Mouse (Mus musculus) limb, embryonic 15.5 days (tissue): ENCODE measurements around the gene Vwa8. TPM values are rescaled to one million over a fixed set of nuclear protein-coding genes. Genes with fewer than 3 reads are reported as not detected.

Source experiments
- ATAC-seq: fragments of 200-750 bp; cut with Nextera tagmentation; 2 replicates; pipeline ENCODE4 v1.8.0; 2017; ENCODE audit warnings: low read depth, moderate TSS enrichment; ENCODE audit not compliant: insufficient number of reproducible peaks, low FRiP score, low TSS enrichment
- H3K27ac ChIP-seq: fragments of 300-500 bp; sonication (generic); 2 replicates; pipeline ENCODE4 v1.5.1; 2015; ENCODE audit warnings: moderate library complexity, mild to moderate bottlenecking, inconsistent platforms
- H3K27me3 ChIP-seq: fragments of 300-500 bp; sonication (generic); 2 replicates; pipeline ENCODE4 v1.6.1; 2015; ENCODE audit warnings: inconsistent platforms
- H3K36me3 ChIP-seq: fragments of 300-500 bp; sonication (generic); 2 replicates; pipeline ENCODE4 v1.6.1; 2015; ENCODE audit warnings: inconsistent platforms
- H3K4me1 ChIP-seq: fragments of 300-500 bp; sonication (generic); 2 replicates; pipeline ENCODE4 v1.6.1; 2015; ENCODE audit warnings: inconsistent platforms
- H3K4me2 ChIP-seq: fragments of 300-500 bp; sonication (generic); 2 replicates; pipeline ENCODE4 v1.6.1; 2015; ENCODE audit warnings: mild to moderate bottlenecking, inconsistent platforms
- H3K4me3 ChIP-seq: fragments of 300-500 bp; sonication (generic); 2 replicates; pipeline ENCODE4 v1.5.1; 2015; ENCODE audit warnings: mild to moderate bottlenecking, inconsistent platforms
- H3K9ac ChIP-seq: fragments of 300-500 bp; sonication (generic); 2 replicates; pipeline ENCODE4 v1.6.1; 2015; ENCODE audit warnings: inconsistent platforms
- H3K9me3 ChIP-seq: fragments of 300-500 bp; sonication (generic); 2 replicates; pipeline ENCODE4 v1.6.1; 2016; ENCODE audit warnings: inconsistent platforms
- WGBS: fragments of 180-500 bp; shearing (Covaris S2); methylation state at CpG from one replicate; pipeline ENCODE4 v1.1.7; 2015; 5-methylcytosine and 5-hydroxymethylcytosine counted together
- polyA plus RNA-seq: library from polyadenylated mRNA; unstranded; fragments of >200 nt; fragmentation: Nextera tagmentation; extraction: Ambion mirVana; gene quantifications from 2 replicates; pipeline ENCODE4 v1.2.1, GENCODE M21; 2015

Vwa8 gene
- polyA plus RNA-seq, 1 experiment from 2014 or later, result 8.9 TPM

DNA sequence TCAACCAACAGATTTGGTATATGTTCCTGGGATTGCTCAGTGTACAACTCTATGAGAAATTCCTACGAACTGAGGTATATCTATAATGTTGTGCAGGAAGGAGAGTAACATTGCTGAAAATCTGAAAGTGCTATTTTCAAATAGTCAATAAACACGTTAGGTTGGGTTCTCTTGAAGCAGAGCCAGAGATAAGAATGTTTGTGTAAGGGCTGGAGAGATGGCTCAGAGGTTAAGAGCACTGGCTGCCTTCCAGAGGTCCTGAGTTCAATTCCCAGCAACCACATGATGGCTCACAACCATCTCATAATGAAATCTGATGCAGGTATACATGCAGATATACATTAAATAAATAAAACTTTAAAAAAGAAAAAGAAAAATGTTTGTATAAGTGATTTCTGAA is 198.3 kb downstream of the Vwa8 start:
- Histone ChIP-seq H3K4me1 (peaks cover 3% of the 10 kb centered on the region; the same call in 1 of the 2 replicates), H3K4me3 (no peak overlapping the region), H3K27ac (no peak overlapping the region), H3K9me3 (no peaks in the 10 kb centered on the region), H3K9ac (no peak overlapping the region), H3K4me2 (no peak overlapping the region), H3K36me3 (no peaks in the 10 kb centered on the region; the same call in 1 of the 2 replicates), H3K27me3 (no peaks in the 10 kb centered on the region)
- WGBS, result 72% methylated on average over 2 of the region's 2 CpGs
- no peak for ATAC-seq

DNA sequence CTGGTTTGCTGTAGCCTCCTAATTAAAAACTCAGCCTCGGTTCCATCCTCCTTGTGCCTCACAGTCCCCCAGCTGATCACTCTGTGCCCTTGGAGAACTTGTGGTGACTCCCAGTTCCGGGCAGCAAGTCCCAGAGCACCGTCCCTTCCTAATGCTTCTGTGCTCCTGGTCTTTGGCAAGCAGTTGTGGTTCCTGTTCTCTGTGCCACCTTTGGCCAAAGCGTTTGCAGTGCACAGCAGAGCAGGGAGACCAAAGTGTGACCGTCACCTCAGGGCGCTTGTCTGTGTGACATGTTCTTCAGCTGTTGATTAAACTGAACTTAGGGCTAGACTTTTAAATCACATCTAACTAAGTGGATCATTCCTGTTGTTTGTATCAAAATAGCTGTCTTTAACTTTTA is 199.1 kb downstream of the Vwa8 start:
- Histone ChIP-seq H3K4me1 (peaks cover 3% of the 10 kb centered on the region; the same call in 1 of the 2 replicates), H3K9ac (no peak overlapping the region), H3K27ac (no peak overlapping the region), H3K4me2 (no peak overlapping the region), H3K4me3 (no peak overlapping the region), H3K27me3 (no peaks in the 10 kb centered on the region), H3K9me3 (no peaks in the 10 kb centered on the region), H3K36me3 (no peaks in the 10 kb centered on the region; the same call in 1 of the 2 replicates)
- no peak for ATAC-seq
- 85% methylated on average over 6 of the region's 6 CpGs for WGBS

DNA sequence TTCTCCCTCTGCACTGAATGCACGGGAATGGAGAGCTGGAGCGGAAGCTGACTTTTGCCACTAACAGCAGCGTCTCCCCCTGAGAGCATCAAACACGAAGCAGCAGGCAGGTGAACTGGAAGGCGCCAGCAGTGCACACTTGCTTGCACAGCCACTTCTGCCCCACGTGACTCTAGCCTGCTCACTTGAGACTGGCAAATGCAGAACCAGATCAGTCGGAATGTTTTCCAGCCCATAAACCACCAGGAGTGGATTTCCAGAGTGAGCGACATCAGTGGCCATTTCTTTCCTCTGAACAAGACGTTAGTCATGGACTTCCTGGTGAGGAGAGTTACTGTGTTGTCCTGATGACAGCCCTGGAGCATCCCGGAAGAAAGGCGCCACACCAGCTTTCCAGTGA is 200.7 kb downstream of the Vwa8 start:
- no peak overlapping the region for H3K27ac ChIP-seq
- H3K4me1 ChIP-seq, result peaks cover 3% of the 10 kb centered on the region; the same call in 1 of the 2 replicates
- no peak overlapping the region for H3K4me2 ChIP-seq
- no peaks in the 10 kb centered on the region; the same call in 1 of the 2 replicates for H3K36me3 ChIP-seq
- ATAC-seq, result no peak
- H3K27me3 ChIP-seq, result no peaks in the 10 kb centered on the region
- 66% methylated on average over 11 of the region's 11 CpGs for WGBS
- H3K9me3 ChIP-seq, result no peaks in the 10 kb centered on the region
- H3K9ac ChIP-seq, result no peak overlapping the region
- H3K4me3 ChIP-seq, result no peak overlapping the region

DNA sequence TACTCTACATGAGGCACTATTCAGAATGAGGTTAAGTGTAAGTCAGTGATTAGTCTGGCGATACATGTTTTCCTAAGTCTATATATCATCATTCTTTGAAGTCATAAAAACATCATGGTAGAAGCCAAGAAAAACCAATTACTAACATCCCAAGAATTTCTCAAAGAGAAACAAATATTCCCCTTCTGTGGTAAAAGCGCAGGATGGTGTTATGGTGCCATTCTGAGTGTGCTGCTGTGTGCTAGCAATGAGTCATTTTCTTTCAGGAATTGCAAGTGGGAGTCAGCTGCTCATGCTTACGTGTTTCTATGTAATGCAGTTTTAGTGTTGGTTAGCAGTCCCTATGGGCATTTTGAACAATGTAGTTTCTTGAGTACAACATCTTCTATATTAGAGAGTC is 216.8 kb downstream of the Vwa8 start:
- WGBS, result 66% methylated on average over 3 of the region's 3 CpGs
- ATAC-seq, result no peak

DNA sequence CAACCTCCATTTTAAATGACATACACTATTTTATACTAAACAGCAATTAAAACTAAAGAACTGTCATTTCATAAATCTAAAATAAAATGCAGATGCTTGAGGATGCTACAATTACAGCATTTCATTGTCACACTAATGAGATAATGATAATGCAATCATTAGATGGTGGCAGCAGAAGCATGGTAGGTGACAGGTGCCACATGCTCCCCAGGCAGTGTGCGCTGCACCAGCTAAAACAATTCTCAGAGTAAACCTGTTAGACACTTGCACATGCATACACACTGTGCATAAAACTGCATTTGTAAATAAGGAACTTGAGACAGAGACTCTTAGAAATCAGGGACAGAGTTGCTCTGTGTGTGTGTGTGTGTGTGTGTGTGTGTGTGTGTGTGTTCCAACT is 220.7 kb downstream of the Vwa8 start:
- no peaks in the 10 kb centered on the region for H3K27me3 ChIP-seq
- H3K9me3 ChIP-seq, result no peaks in the 10 kb centered on the region
- H3K9ac ChIP-seq, result no peak overlapping the region
- no peak overlapping the region for H3K4me3 ChIP-seq
- no peak for ATAC-seq
- no peaks in the 10 kb centered on the region for H3K4me1 ChIP-seq
- H3K4me2 ChIP-seq, result no peak overlapping the region
- no peaks in the 10 kb centered on the region for H3K36me3 ChIP-seq
- WGBS, result 91% methylated on average over 1 of the region's 1 CpGs
- H3K27ac ChIP-seq, result no peak overlapping the region

More for the DNA sequence above, 216.8 kb downstream of the Vwa8 start:
- Histone ChIP-seq H3K9ac (no peak overlapping the region), H3K27me3 (no peaks in the 10 kb centered on the region), H3K4me2 (no peak overlapping the region), H3K4me1 (no peaks in the 10 kb centered on the region), H3K27ac (no peak overlapping the region), H3K9me3 (no peaks in the 10 kb centered on the region), H3K36me3 (0 out of 2 replicates have a peak, but pooled peaks cover 3% of the 10 kb centered on the region), H3K4me3 (no peak overlapping the region)

DNA sequence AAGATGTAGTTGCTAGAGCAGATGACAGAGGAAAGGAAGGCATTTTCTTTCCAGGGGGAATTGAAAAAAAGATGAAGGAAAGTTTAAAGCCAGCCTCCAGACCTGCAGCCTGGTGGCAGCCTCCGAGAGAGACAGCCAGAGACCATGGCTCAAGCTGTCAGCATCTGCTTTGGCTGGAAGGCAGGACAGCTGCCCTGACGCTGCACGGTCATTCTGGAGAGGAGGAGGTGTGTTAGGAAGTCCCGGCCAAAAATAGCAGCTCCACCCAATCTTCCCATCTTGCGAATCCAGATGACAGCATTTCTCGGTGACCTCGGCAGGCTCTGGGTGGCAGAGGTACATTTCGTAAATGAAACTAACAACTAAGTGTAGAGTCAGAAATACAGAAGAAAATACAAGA is 225.9 kb downstream of the Vwa8 start:
- no peaks in the 10 kb centered on the region for H3K36me3 ChIP-seq
- H3K27ac ChIP-seq, result no peak overlapping the region
- H3K9ac ChIP-seq, result no peak overlapping the region
- H3K9me3 ChIP-seq, result no peaks in the 10 kb centered on the region
- no peak for ATAC-seq
- no peak overlapping the region for H3K4me2 ChIP-seq
- H3K4me1 ChIP-seq, result peaks cover 5% of the 10 kb centered on the region; the same call in 1 of the 2 replicates
- H3K27me3 ChIP-seq, result no peaks in the 10 kb centered on the region
- H3K4me3 ChIP-seq, result no peak overlapping the region
- WGBS, result 58% methylated on average over 8 of the region's 8 CpGs

DNA sequence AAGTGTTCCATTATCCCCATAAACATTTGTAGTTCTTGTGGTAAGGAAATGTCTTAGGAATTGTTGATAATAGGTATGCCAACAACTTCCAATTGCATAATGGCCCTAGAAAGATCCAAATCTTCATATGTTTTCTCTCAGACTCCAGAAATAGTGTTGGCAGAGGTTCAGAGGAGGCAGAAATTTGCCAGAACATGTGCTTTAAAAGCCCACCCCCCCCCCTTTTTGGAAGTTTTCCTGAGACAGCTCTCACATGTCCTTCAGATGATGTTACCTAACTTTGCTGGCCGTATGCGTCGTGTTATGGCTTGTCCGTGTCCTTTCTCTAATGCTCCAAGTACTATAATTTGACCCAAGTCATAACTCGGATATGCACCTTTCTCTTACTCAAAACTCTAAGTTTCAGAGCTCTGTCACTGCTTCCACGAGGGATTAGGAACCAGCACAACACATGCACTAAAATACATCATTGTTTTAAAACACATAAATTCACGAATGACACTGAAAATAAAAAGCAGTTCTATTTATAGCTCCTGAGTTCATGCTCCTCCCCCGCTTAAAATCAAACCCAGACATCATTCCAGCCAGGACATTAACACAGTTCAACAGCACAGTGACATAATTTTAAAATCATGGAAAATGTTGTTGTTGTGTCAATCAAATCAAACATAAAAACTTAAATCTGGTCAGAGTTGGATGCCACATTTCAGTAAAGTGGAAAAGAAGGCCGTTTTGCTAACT is 227.9 kb downstream of the Vwa8 start:
- WGBS, result 21% methylated on average over 9 of the region's 9 CpGs

DNA sequence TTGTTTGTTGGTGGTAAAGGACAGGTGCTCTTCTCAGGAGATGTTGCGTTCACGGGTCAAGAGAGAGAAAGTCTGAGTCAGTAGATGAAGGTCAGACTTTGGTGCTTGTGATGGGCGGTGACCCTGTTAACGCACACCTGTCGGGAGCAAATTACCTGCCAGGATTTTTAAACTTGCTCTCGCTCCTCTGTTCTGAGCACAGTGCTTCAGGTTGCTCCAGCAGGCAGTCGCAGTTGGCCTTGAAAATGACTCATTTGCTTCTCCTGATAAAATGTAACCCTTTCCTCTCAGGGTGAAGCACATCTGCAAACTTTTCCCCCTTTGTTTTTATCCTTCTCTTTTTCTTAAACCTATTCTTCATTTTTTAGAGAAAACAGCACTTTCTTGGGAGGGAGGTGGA is 234.7 kb downstream of the Vwa8 start:
- ATAC-seq, result no peak
- no peak overlapping the region for H3K4me3 ChIP-seq
- H3K4me1 ChIP-seq, result peaks cover 8% of the 10 kb centered on the region; the same call in 1 of the 2 replicates
- no peak overlapping the region for H3K9ac ChIP-seq
- no peaks in the 10 kb centered on the region for H3K27me3 ChIP-seq
- H3K9me3 ChIP-seq, result no peaks in the 10 kb centered on the region
- H3K27ac ChIP-seq, result no peak overlapping the region
- no peaks in the 10 kb centered on the region for H3K36me3 ChIP-seq
- 58% methylated on average over 7 of the region's 7 CpGs for WGBS
- no peak overlapping the region for H3K4me2 ChIP-seq

More for the DNA sequence above, 227.9 kb downstream of the Vwa8 start:
- ATAC-seq, result peak; percentile 49; the same call in 1 of the 2 replicates
- Histone ChIP-seq H3K27ac (peak overlapping the region; percentile 78), H3K9me3 (no peaks in the 10 kb centered on the region), H3K27me3 (no peaks in the 10 kb centered on the region), H3K4me1 (peaks cover 5% of the 10 kb centered on the region; the same call in 1 of the 2 replicates), H3K36me3 (no peaks in the 10 kb centered on the region), H3K9ac (no peak overlapping the region), H3K4me3 (no peak overlapping the region), H3K4me2 (no peak overlapping the region)

DNA sequence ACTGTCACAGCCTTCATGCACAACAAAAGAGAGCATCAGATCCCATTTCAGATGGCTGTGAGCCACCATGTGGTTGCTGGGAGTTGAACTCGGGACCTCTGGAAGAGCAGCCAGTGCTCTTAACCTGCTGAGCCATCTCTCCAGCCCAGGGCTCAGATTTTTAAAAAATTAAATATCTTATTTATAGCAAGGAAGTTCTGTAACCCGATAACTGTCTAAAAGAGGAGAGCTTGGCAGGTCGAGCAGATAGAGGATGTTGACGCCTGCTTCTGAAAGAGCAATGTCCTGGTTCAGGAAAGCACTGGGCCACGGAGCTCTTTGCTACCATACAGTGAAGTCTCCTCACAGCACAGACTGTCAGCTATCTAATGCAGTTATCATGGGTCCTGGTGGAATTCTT is 237.2 kb downstream of the Vwa8 start:
- no peak overlapping the region for H3K9ac ChIP-seq
- no peaks in the 10 kb centered on the region for H3K9me3 ChIP-seq
- no peak for ATAC-seq
- H3K4me3 ChIP-seq, result no peak overlapping the region
- no peaks in the 10 kb centered on the region for H3K27me3 ChIP-seq
- no peak overlapping the region for H3K4me2 ChIP-seq
- no peaks in the 10 kb centered on the region for H3K36me3 ChIP-seq
- 85% methylated on average over 5 of the region's 5 CpGs for WGBS
- peaks cover 20% of the 10 kb centered on the region for H3K4me1 ChIP-seq
- H3K27ac ChIP-seq, result no peak overlapping the region

DNA sequence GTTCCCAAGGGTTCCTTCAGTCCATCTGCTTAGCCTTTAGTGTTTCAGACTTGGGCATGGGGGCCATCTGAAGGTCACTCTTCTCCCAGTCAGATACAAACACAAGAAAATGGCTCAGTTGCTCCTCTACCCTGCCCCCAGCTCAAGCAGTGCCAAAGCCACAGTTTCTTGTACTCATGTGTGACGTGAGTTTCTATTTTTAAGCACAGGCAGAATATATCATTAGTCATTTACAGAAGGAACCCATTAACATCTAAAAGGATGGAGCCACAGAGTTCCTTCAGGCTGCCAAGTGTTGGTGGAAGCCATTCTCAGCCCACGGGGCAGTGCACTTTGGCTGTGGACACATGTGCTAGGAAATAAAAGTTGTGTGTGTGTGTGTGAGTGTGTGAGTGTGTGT is 240.6 kb downstream of the Vwa8 start:
- WGBS, result 35% methylated on average over 2 of the region's 2 CpGs
- peak overlapping the region; percentile 54; the same call in 1 of the 2 replicates for H3K27ac ChIP-seq
- no peaks in the 10 kb centered on the region for H3K9me3 ChIP-seq

DNA sequence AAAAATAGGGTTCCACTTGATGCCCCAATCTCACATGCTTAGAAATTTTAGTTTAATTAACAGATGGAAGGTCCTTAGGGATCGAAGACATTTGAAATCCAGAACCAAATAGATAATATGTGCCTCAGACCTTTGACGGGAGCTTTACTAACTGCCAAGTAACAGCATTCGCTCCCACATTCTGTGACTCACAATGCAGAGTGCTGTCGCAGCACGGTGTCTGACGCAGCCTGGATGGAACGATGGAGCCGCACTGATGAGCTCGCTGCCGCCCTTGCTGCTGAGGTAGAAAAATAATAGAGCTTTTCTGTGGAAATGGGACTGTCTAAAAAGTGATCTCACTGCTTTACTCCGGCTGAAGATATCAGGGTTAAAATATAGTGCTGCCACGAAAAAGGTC is 248.3 kb downstream of the Vwa8 start:
- H3K9ac ChIP-seq, result no peak overlapping the region
- no peak for ATAC-seq
- no peaks in the 10 kb centered on the region for H3K4me1 ChIP-seq
- H3K27me3 ChIP-seq, result no peaks in the 10 kb centered on the region
- 92% methylated on average over 12 of the region's 12 CpGs for WGBS
- H3K9me3 ChIP-seq, result no peaks in the 10 kb centered on the region
- H3K4me2 ChIP-seq, result no peak overlapping the region
- H3K36me3 ChIP-seq, result peaks cover 7% of the 10 kb centered on the region; the same call in 1 of the 2 replicates
- H3K4me3 ChIP-seq, result no peak overlapping the region
- no peak overlapping the region for H3K27ac ChIP-seq

More for the DNA sequence above, 240.6 kb downstream of the Vwa8 start:
- H3K27me3 ChIP-seq, result no peaks in the 10 kb centered on the region
- ATAC-seq, result peak; percentile 69; the same call in 1 of the 2 replicates
- H3K4me3 ChIP-seq, result no peak overlapping the region
- peaks cover 5% of the 10 kb centered on the region; the same call in 1 of the 2 replicates for H3K36me3 ChIP-seq
- H3K4me2 ChIP-seq, result no peak overlapping the region
- peaks cover 15% of the 10 kb centered on the region for H3K4me1 ChIP-seq
- no peak overlapping the region for H3K9ac ChIP-seq

DNA sequence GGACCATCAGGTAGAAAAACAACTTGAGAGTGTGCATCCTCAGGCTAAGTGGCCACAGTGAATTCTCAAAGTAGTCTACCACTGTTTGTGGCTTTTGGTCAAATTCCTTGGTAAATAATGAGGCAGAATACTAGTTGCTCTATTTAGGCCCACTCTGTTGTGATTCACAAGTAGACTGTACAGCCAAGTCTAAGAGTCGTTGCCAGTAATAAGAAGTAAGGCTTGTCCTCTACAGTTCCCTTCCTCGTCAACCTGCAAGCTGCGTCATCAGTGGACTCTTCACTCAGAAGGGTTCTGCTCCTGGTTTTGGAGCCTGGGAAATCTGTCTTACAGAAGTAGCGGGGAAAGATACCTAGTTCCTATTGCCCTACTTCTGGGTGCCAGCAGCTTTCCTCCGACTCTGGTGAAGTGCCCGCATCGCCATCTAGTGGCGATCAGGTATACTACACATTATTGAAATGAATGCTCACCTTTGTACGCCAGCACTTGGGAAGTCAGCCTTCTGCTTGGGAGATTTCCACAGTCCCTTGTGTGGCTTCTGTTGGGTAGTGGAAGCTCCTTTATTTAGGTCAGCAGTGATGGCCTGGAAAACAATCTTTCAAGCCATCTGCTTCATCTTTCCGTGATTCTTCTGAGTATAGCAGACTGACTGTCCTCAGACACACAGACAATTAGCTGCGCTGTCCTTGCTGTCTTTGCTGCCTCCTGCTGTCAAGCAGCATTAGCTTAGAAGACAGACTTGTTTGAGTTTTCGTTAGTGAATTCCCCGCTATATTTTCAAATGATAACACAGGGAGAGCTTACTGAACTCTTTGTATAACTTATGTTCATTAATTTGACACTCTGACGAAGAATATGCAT is 258.0 kb downstream of the Vwa8 start:
- H3K36me3 ChIP-seq, result no peaks in the 10 kb centered on the region
- WGBS, result 32% methylated on average over 14 of the region's 14 CpGs

More for the DNA sequence above, 258.0 kb downstream of the Vwa8 start:
- Histone ChIP-seq H3K9me3 (no peaks in the 10 kb centered on the region), H3K27me3 (no peaks in the 10 kb centered on the region), H3K4me3 (no peak overlapping the region), H3K4me1 (no peaks in the 10 kb centered on the region), H3K9ac (no peak overlapping the region), H3K4me2 (no peak overlapping the region), H3K27ac (no peak overlapping the region)
- 0 out of 2 replicates have a peak, but pooled peaks have one; percentile 58 for ATAC-seq
